Mouse (Mus musculus) MEL (cell line): ENCODE data around the gene Xrcc3. TPM values are rescaled to one million over a fixed set of nuclear protein-coding genes. Genes with fewer than 3 reads are reported as not detected.

Experiments used
- DNase-seq: peaks from one replicate; pipeline ENCODE4 v3.0.0; 2011; ENCODE audit warnings: low read depth, low spot score
- H3K27ac ChIP-seq: 2 replicates; pipeline ENCODE4 v1.5.1; 2012; ENCODE audit warnings: low read depth, mild to moderate bottlenecking, control low read depth, low read length, moderate library complexity; ENCODE audit not compliant: control insufficient read depth
- H3K27me3 ChIP-seq, 2 experiments: fragments of 150-350 bp in 1 of 2; sonication (generic) in 1 of 2; 2 replicates each; pipeline ENCODE4 v1.6.1; 2012; ENCODE audit warnings: low read length in 2 of 2, mild to moderate bottlenecking in 2 of 2, improper control_type of control experiment in 1 of 2, moderate library complexity in 1 of 2; ENCODE audit not compliant: insufficient read depth in 2 of 2, control insufficient read depth in 1 of 2
- H3K36me3 ChIP-seq, 2 experiments: 2 replicates each; pipeline ENCODE4 v1.6.1; 2012 to 2014; ENCODE audit warnings: low read length in 2 of 2, improper control_type of control experiment in 1 of 2, inconsistent platforms in 1 of 2, mild to moderate bottlenecking in 1 of 2; ENCODE audit not compliant: insufficient read depth in 2 of 2, control insufficient read depth in 1 of 2
- H3K4me1 ChIP-seq, 2 experiments: fragments of 150-350 bp in 1 of 2; sonication (generic) in 1 of 2; 2 replicates each; pipeline ENCODE4 v1.6.1; 2012; ENCODE audit warnings: low read length in 2 of 2, improper control_type of control experiment in 1 of 2, mild to moderate bottlenecking in 1 of 2; ENCODE audit not compliant: insufficient read depth in 2 of 2, control insufficient read depth in 1 of 2
- H3K4me3 ChIP-seq, 2 experiments: fragments of 150-350 bp in 1 of 2; sonication (generic) in 1 of 2; 2 replicates each; pipeline ENCODE4 v1.5.1; 2012; ENCODE audit warnings: low read depth in 2 of 2, low read length in 2 of 2, mild to moderate bottlenecking in 2 of 2, moderate library complexity in 2 of 2, control low read depth in 1 of 2, improper control_type of control experiment in 1 of 2; ENCODE audit not compliant: control insufficient read depth in 1 of 2, insufficient read depth in 1 of 2
- H3K79me2 ChIP-seq: 2 replicates; pipeline ENCODE4 v1.6.1; 2012; ENCODE audit warnings: mild to moderate bottlenecking, low read length, moderate library complexity; ENCODE audit not compliant: control insufficient read depth, poor library complexity, insufficient read depth
- H3K9ac ChIP-seq: 2 replicates; pipeline ENCODE4 v1.6.1; 2012; ENCODE audit warnings: low read depth, mild to moderate bottlenecking, control low read depth, low read length, moderate library complexity; ENCODE audit not compliant: control insufficient read depth, poor library complexity, severe bottlenecking
- H3K9me3 ChIP-seq: fragments of 150-350 bp; sonication (generic); replicated peaks from 2 replicates; pipeline ENCODE4 v1.6.1; 2012; ENCODE audit warnings: mild to moderate bottlenecking, low read length, improper control_type of control experiment, moderate library complexity; ENCODE audit not compliant: insufficient read depth
- CHD1 ChIP-seq: IDR thresholded peaks from 2 replicates; pipeline ENCODE4 v1.6.1; 2012; ENCODE audit warnings: low read depth, mild to moderate bottlenecking, inconsistent platforms, low read length, improper control_type of control experiment
- ELF1 ChIP-seq: IDR thresholded peaks from 2 replicates; pipeline ENCODE4 v1.6.1; 2014; ENCODE audit warnings: low read depth, mild to moderate bottlenecking, inconsistent platforms, low read length, improper control_type of control experiment, moderate library complexity
- EP300 ChIP-seq, 2 experiments: IDR thresholded peaks; 2 replicates each; pipeline ENCODE4 v1.6.1; 2011; ENCODE audit warnings: improper control_type of control experiment in 2 of 2, low read length in 2 of 2, low read depth in 1 of 2, mild to moderate bottlenecking in 1 of 2
- ETS1 ChIP-seq: IDR thresholded peaks from 2 replicates; pipeline ENCODE4 v1.6.1; 2012; ENCODE audit warnings: low read depth, mild to moderate bottlenecking, inconsistent platforms, low read length, improper control_type of control experiment, moderate library complexity
- GATA1 ChIP-seq: IDR thresholded peaks from 2 replicates; pipeline ENCODE4 v1.6.1; 2011; ENCODE audit warnings: low read depth, low read length, improper control_type of control experiment
- HCFC1 ChIP-seq: IDR thresholded peaks from 2 replicates; pipeline ENCODE4 v1.6.1; 2012; ENCODE audit warnings: low read depth, mild to moderate bottlenecking, inconsistent platforms, low read length, improper control_type of control experiment, moderate library complexity
- JUND ChIP-seq: IDR thresholded peaks from 2 replicates; pipeline ENCODE4 v1.6.1; 2011; ENCODE audit warnings: low read depth, mild to moderate bottlenecking, improper control_type of control experiment, low read length
- KAT2A ChIP-seq: conservative IDR thresholded peaks from 2 replicates; pipeline ENCODE4 v1.6.1; 2012; ENCODE audit warnings: low read depth, low read length, improper control_type of control experiment, inconsistent platforms
- MAFK ChIP-seq: IDR thresholded peaks from 2 replicates; pipeline ENCODE4 v1.6.1; 2011; ENCODE audit warnings: low read depth, mild to moderate bottlenecking, low read length, improper control_type of control experiment, borderline replicate concordance
- MYC ChIP-seq: IDR thresholded peaks from 2 replicates; pipeline ENCODE4 v1.6.1; 2011; ENCODE audit warnings: low read depth, mild to moderate bottlenecking, low read length, improper control_type of control experiment, moderate library complexity
- POLR2A ChIP-seq, 2 experiments: IDR thresholded peaks; 2 replicates each; pipeline ENCODE4 v1.6.1; 2011 to 2012; ENCODE audit warnings: low read length in 2 of 2, mild to moderate bottlenecking in 2 of 2, control low read depth in 1 of 2, improper control_type of control experiment in 1 of 2, low read depth in 1 of 2, moderate library complexity in 1 of 2; ENCODE audit not compliant: control insufficient read depth in 1 of 2, insufficient read depth in 1 of 2, poor library complexity in 1 of 2
- POLR2AphosphoS5 ChIP-seq: IDR thresholded peaks from 2 replicates; pipeline ENCODE4 v1.6.1; 2012; ENCODE audit warnings: low read depth, borderline replicate concordance, mild to moderate bottlenecking, inconsistent platforms, low read length, moderate library complexity, mixed read lengths
- RCOR1 ChIP-seq: IDR thresholded peaks from 2 replicates; pipeline ENCODE4 v1.6.1; 2012; ENCODE audit warnings: low read depth, mild to moderate bottlenecking, inconsistent platforms, low read length, improper control_type of control experiment
- SIN3A ChIP-seq: IDR thresholded peaks from 2 replicates; pipeline ENCODE4 v1.6.1; 2012; ENCODE audit warnings: low read length, improper control_type of control experiment, inconsistent platforms
- SMC3 ChIP-seq: IDR thresholded peaks from 2 replicates; pipeline ENCODE4 v1.6.1; 2011; ENCODE audit warnings: low read depth, low read length, improper control_type of control experiment
- UBTF ChIP-seq: IDR thresholded peaks from 2 replicates; pipeline ENCODE4 v1.6.1; 2012; ENCODE audit warnings: low read depth, mild to moderate bottlenecking, inconsistent platforms, low read length, improper control_type of control experiment, moderate library complexity, borderline replicate concordance; ENCODE audit not compliant: insufficient read depth
- ZMIZ1 ChIP-seq: IDR thresholded peaks from 2 replicates; pipeline ENCODE4 v1.6.1; 2012; ENCODE audit warnings: low read depth, mild to moderate bottlenecking, inconsistent platforms, low read length, improper control_type of control experiment, moderate library complexity
- polyA plus RNA-seq, 2 experiments: library from polyadenylated mRNA; stranded (reverse) in 1 of 2; unstranded in 1 of 2; fragments of >175 nt in 1 of 2; fragments of >200 nt in 1 of 2; gene quantifications; 2 replicates each; pipeline versions ENCODE4 v1.2.1 to v1.2.4; 2012; ENCODE audit warnings: low replicate concordance in 2 of 2, low read depth in 1 of 2; ENCODE audit not compliant: insufficient read length in 2 of 2, insufficient read depth in 1 of 2, missing spikeins in 1 of 2
- total RNA-seq: library from RNA; depleted of rRNA; stranded (reverse); fragments of 300-350 nt; gene quantifications from 2 replicates; pipeline ENCODE4 v1.2.3, GENCODE M21; 2012

The Xrcc3 gene
- total and polyA plus RNA-seq, 3 experiments = 9.0 to 18.8 TPM; not detected in 1

GRCm38 (mm10) chr12:111843470-111843869 is 29.8 kb upstream of the Xrcc3 start:
- peak; percentile 73 for DNase-seq

GRCm38 (mm10) chr12:111842565-111843433 is 29.1 kb upstream of the Xrcc3 start:
- no peaks in the 10 kb centered on the region for H3K9me3 ChIP-seq
- no peak overlapping the region for H3K4me3 ChIP-seq
- H3K79me2 ChIP-seq = no peaks in the 10 kb centered on the region
- DNase-seq = peak; percentile 57
- TF ChIP-seq MYC = no peak
- TF ChIP-seq MAFK = no peak
- no peak for TF ChIP-seq JUND
- no peak for TF ChIP-seq ZMIZ1
- no peak for TF ChIP-seq HCFC1
- TF ChIP-seq POLR2AphosphoS5 = no peak
- TF ChIP-seq ELF1 = no peak
- no peak for TF ChIP-seq POLR2A (IDR thresholded peaks at IDR 0.05; ENCODE audit: control insufficient read depth in 1 of 2, insufficient read depth in 1 of 2, low read depth in 1 of 2, low read length in 2 of 2, poor library complexity in 1 of 2)
- no peak for TF ChIP-seq KAT2A
- no peak for TF ChIP-seq UBTF
- no peak for TF ChIP-seq GATA1
- no peak for TF ChIP-seq SMC3
- no peak for TF ChIP-seq CHD1
- peak overlapping the region; percentile 3; the same call in 1 of the 2 replicates for H3K27ac ChIP-seq
- no peaks in the 10 kb centered on the region for H3K27me3 ChIP-seq
- peaks cover 7 to 14% of the 10 kb centered on the region in 2 experiments for H3K4me1 ChIP-seq
- peaks cover 0 to 10% of the 10 kb centered on the region in 2 experiments; a peak in 2 of 4 replicates for H3K36me3 ChIP-seq
- 0 out of 2 replicates have a peak overlapping the region, but pooled peaks have one; percentile 7 for H3K9ac ChIP-seq

More at GRCm38 (mm10) chr12:111843470-111843869, 29.8 kb upstream of the Xrcc3 start:
- Histone ChIP-seq H3K36me3 (peaks cover 0 to 10% of the 10 kb centered on the region in 2 experiments; a peak in 2 of 4 replicates), H3K4me1 (peaks cover 9 to 18% of the 10 kb centered on the region in 2 experiments), H3K27me3 (no peaks in the 10 kb centered on the region), H3K9ac (0 out of 2 replicates have a peak overlapping the region, but pooled peaks have one; percentile 7), H3K27ac (peak overlapping the region; percentile 3; the same call in 1 of the 2 replicates), H3K4me3 (no peak overlapping the region), H3K79me2 (no peaks in the 10 kb centered on the region), H3K9me3 (no peaks in the 10 kb centered on the region)
- TF ChIP-seq GATA1 = peak; percentile 89
- peak; percentile 45; the same call in 1 of the 2 replicates for TF ChIP-seq SIN3A
- TF ChIP-seq MYC = peak; percentile 9; the same call in 1 of the 2 replicates
- TF ChIP-seq MAFK = peak; percentile 97
- peak; percentile 32; the same call in 1 of the 2 replicates for TF ChIP-seq SMC3
- TF ChIP-seq ETS1 = peak; percentile 87
- no peak for TF ChIP-seq CHD1
- no peak for TF ChIP-seq ZMIZ1
- TF ChIP-seq EP300 (IDR thresholded peaks at IDR 0.05; ENCODE audit: low read depth in 1 of 2, low read length in 2 of 2) = peak in 1 of 2 experiments; percentile 62; a peak in 1 of 4 replicates
- TF ChIP-seq RCOR1 = no peak; the same call in 1 of the 2 replicates
